Mouse (Mus musculus) intestine, embryonic 16.5 days (tissue): ENCODE results near the gene Nmrk1. TPM values are rescaled to one million over a fixed set of nuclear protein-coding genes. Genes with fewer than 3 reads are reported as not detected.

ENCODE experiments used
- ATAC-seq: fragments of 200-750 bp; cut with Nextera tagmentation; 2 replicates; pipeline ENCODE4 v1.8.0; 2017; ENCODE audit warnings: moderate TSS enrichment, moderate library complexity
- H3K27ac ChIP-seq: fragments of 300-500 bp; sonication (generic); 2 replicates; pipeline ENCODE4 v1.5.1; 2014; ENCODE audit warnings: mild to moderate bottlenecking, low read length
- H3K27me3 ChIP-seq: fragments of 300-500 bp; sonication (generic); replicated peaks from 2 replicates; pipeline ENCODE4 v1.6.1; 2014; ENCODE audit warnings: low read length, control low read depth, mixed read lengths; ENCODE audit not compliant: control insufficient read depth, insufficient read depth
- H3K36me3 ChIP-seq: fragments of 300-500 bp; sonication (generic); 2 replicates; pipeline ENCODE4 v1.6.1; 2014; ENCODE audit warnings: low read length, control low read depth; ENCODE audit not compliant: control insufficient read depth, insufficient read depth
- H3K4me1 ChIP-seq: fragments of 300-500 bp; sonication (generic); 2 replicates; pipeline ENCODE4 v1.6.1; 2014; ENCODE audit warnings: low read length, control low read depth, mixed read lengths; ENCODE audit not compliant: control insufficient read depth, insufficient read depth
- H3K4me2 ChIP-seq: fragments of 300-500 bp; sonication (generic); 2 replicates; pipeline ENCODE4 v1.6.1; 2014; ENCODE audit warnings: low read depth, low read length, control low read depth
- H3K4me3 ChIP-seq: fragments of 300-500 bp; sonication (generic); 2 replicates; pipeline ENCODE4 v1.5.1; 2014; ENCODE audit warnings: mild to moderate bottlenecking, low read length
- H3K9ac ChIP-seq: fragments of 300-500 bp; sonication (generic); 2 replicates; pipeline ENCODE4 v1.6.1; 2014; ENCODE audit warnings: low read depth, low read length
- H3K9me3 ChIP-seq: fragments of 300-500 bp; sonication (generic); 2 replicates; pipeline ENCODE4 v1.6.1; 2016; ENCODE audit warnings: low read length, control low read depth; ENCODE audit not compliant: control insufficient read depth
- WGBS: fragments of 180-500 bp; shearing (Covaris S2); extraction: QIAGEN DNeasy Blood & Tissue Kit; methylation state at CpG from one replicate; pipeline ENCODE4 v1.1.7; 2014; 5-methylcytosine and 5-hydroxymethylcytosine counted together
- polyA plus RNA-seq: library from polyadenylated mRNA; unstranded; fragments of >200 nt; fragmentation: Nextera tagmentation; extraction: Ambion mirVana; gene quantifications from 2 replicates; pipeline ENCODE4 v1.2.1, GENCODE M21; 2015

The Nmrk1 gene
- polyA plus RNA-seq, 1 experiment from 2014 or later: 10.2 TPM

- H3K4me1 ChIP-seq: peaks cover 16% of the 10 kb centered on the region
- H3K27ac ChIP-seq: peak overlapping the region; percentile 78
- peak overlapping the region; percentile 84 for H3K9ac ChIP-seq
- no peaks in the 10 kb centered on the region for H3K36me3 ChIP-seq
- peak overlapping the region; percentile 68 for H3K4me3 ChIP-seq
- H3K27me3 ChIP-seq: no peaks in the 10 kb centered on the region
- WGBS: under 1% methylated on average over 55 of the region's 64 CpGs
- no peaks in the 10 kb centered on the region for H3K9me3 ChIP-seq
- peak overlapping the region; percentile 64 for H3K4me2 ChIP-seq
- ATAC-seq: peak; percentile 80
Measured at GRCm38 (mm10) chr19:18671056-18671741, 39.4 kb downstream of the Nmrk1 start.

GRCm38 (mm10) chr19:18672498-18672897 is 40.7 kb downstream of the Nmrk1 start:
- H3K4me2 ChIP-seq: peak overlapping the region; percentile 7; the same call in 1 of the 2 replicates
- H3K36me3 ChIP-seq: no peaks in the 10 kb centered on the region
- H3K4me1 ChIP-seq: peaks cover 16% of the 10 kb centered on the region
- no peak overlapping the region for H3K27ac ChIP-seq
- no peaks in the 10 kb centered on the region for H3K27me3 ChIP-seq
- 65% methylated on average over 3 of the region's 3 CpGs for WGBS
- H3K9me3 ChIP-seq: no peaks in the 10 kb centered on the region
- ATAC-seq: no peak
- H3K9ac ChIP-seq: no peak overlapping the region
- no peak overlapping the region for H3K4me3 ChIP-seq

- 49% methylated on average over 4 of the region's 4 CpGs for WGBS
- no peak for ATAC-seq
- no peak overlapping the region for H3K4me3 ChIP-seq
Measured at GRCm38 (mm10) chr19:18673116-18673515, 41.4 kb downstream of the Nmrk1 start.

GRCm38 (mm10) chr19:18682142-18682541 is 50.4 kb downstream of the Nmrk1 start:
- WGBS: 64% methylated on average over 4 of the region's 4 CpGs
- Histone ChIP-seq H3K4me3 (no peak overlapping the region), H3K27ac (no peak overlapping the region), H3K9ac (no peak overlapping the region), H3K4me2 (no peak overlapping the region), H3K36me3 (peaks cover 7% of the 10 kb centered on the region; the same call in 1 of the 2 replicates), H3K4me1 (no peaks in the 10 kb centered on the region), H3K9me3 (no peaks in the 10 kb centered on the region), H3K27me3 (no peaks in the 10 kb centered on the region)
- no peak for ATAC-seq

More at GRCm38 (mm10) chr19:18673116-18673515, 41.4 kb downstream of the Nmrk1 start:
- Histone ChIP-seq H3K4me1 (peaks cover 16% of the 10 kb centered on the region), H3K36me3 (no peaks in the 10 kb centered on the region), H3K27me3 (no peaks in the 10 kb centered on the region), H3K9me3 (no peaks in the 10 kb centered on the region), H3K9ac (no peak overlapping the region), H3K4me2 (peak overlapping the region; percentile 31; the same call in 1 of the 2 replicates), H3K27ac (no peak overlapping the region)

GRCm38 (mm10) chr19:18687556-18687955 is 55.8 kb downstream of the Nmrk1 start:
- 72% methylated on average over 3 of the region's 3 CpGs for WGBS
- no peaks in the 10 kb centered on the region for H3K27me3 ChIP-seq
- H3K36me3 ChIP-seq: no peaks in the 10 kb centered on the region
- no peak overlapping the region for H3K9ac ChIP-seq
- no peak overlapping the region for H3K4me2 ChIP-seq
- no peak for ATAC-seq
- no peaks in the 10 kb centered on the region for H3K4me1 ChIP-seq
- H3K27ac ChIP-seq: no peak overlapping the region
- no peak overlapping the region for H3K4me3 ChIP-seq
- H3K9me3 ChIP-seq: no peaks in the 10 kb centered on the region

GRCm38 (mm10) chr19:18692176-18692575 is 60.4 kb downstream of the Nmrk1 start:
- Histone ChIP-seq H3K27me3 (no peaks in the 10 kb centered on the region), H3K4me2 (no peak overlapping the region), H3K9ac (no peak overlapping the region), H3K36me3 (no peaks in the 10 kb centered on the region), H3K4me1 (no peaks in the 10 kb centered on the region), H3K9me3 (no peaks in the 10 kb centered on the region), H3K4me3 (no peak overlapping the region), H3K27ac (no peak overlapping the region)
- WGBS: 81% methylated on average over 3 of the region's 3 CpGs
- ATAC-seq: no peak

- no peak for ATAC-seq
- H3K4me2 ChIP-seq: no peak overlapping the region
- no peaks in the 10 kb centered on the region for H3K36me3 ChIP-seq
- H3K4me1 ChIP-seq: no peaks in the 10 kb centered on the region
- no peak overlapping the region for H3K27ac ChIP-seq
- no peaks in the 10 kb centered on the region for H3K27me3 ChIP-seq
- H3K9me3 ChIP-seq: no peaks in the 10 kb centered on the region
- H3K9ac ChIP-seq: no peak overlapping the region
- H3K4me3 ChIP-seq: no peak overlapping the region
- 88% methylated on average over 2 of the region's 2 CpGs for WGBS
Measured at GRCm38 (mm10) chr19:18692768-18693167, 61.0 kb downstream of the Nmrk1 start.

GRCm38 (mm10) chr19:18695116-18695515 is 63.4 kb downstream of the Nmrk1 start:
- no peak for ATAC-seq

GRCm38 (mm10) chr19:18695552-18695951 is 63.8 kb downstream of the Nmrk1 start:
- no peak overlapping the region for H3K4me2 ChIP-seq
- H3K27me3 ChIP-seq: no peaks in the 10 kb centered on the region
- WGBS: 50% methylated on average over 1 of the region's 1 CpGs
- H3K9ac ChIP-seq: no peak overlapping the region
- no peak overlapping the region for H3K4me3 ChIP-seq
- H3K9me3 ChIP-seq: no peaks in the 10 kb centered on the region
- no peak for ATAC-seq
- H3K4me1 ChIP-seq: no peaks in the 10 kb centered on the region
- H3K27ac ChIP-seq: no peak overlapping the region
- no peaks in the 10 kb centered on the region for H3K36me3 ChIP-seq

More at GRCm38 (mm10) chr19:18695116-18695515, 63.4 kb downstream of the Nmrk1 start:
- Histone ChIP-seq H3K4me3 (no peak overlapping the region), H3K4me1 (no peaks in the 10 kb centered on the region), H3K4me2 (no peak overlapping the region), H3K36me3 (no peaks in the 10 kb centered on the region), H3K27me3 (no peaks in the 10 kb centered on the region), H3K9me3 (no peaks in the 10 kb centered on the region), H3K9ac (no peak overlapping the region), H3K27ac (no peak overlapping the region)
- WGBS: 96% methylated on average over 3 of the region's 3 CpGs
